Mouse (Mus musculus) macrophage (primary cell): ENCODE results near the gene Stard3nl. TPM values are rescaled to one million over a fixed set of nuclear protein-coding genes. Genes with fewer than 3 reads are reported as not detected.

ENCODE experiments used
- H3K27ac ChIP-seq: fragments of 350-480 bp; formaldehyde crosslinking; 2 replicates; pipeline ENCODE4 v1.9.0; 2021
- H3K36me3 ChIP-seq: fragments of 350-480 bp; formaldehyde crosslinking; 2 replicates; pipeline ENCODE4 v1.9.0; 2021; ENCODE audit errors: inconsistent target
- H3K4me3 ChIP-seq: fragments of 350-480 bp; formaldehyde crosslinking; 2 replicates; pipeline ENCODE4 v1.9.0; 2021; ENCODE audit errors: inconsistent target
- H3K79me2 ChIP-seq: fragments of 350-480 bp; formaldehyde crosslinking; 2 replicates; pipeline ENCODE4 v1.9.0; 2021; ENCODE audit errors: inconsistent target
- WGBS: methylation state at CpG from one replicate; pipeline ENCODE4 v1.1.7; 2026; ENCODE audit warnings: inconsistent platforms; ENCODE audit not compliant: missing documents; 5-methylcytosine and 5-hydroxymethylcytosine counted together
- polyA plus RNA-seq: library from polyadenylated mRNA; stranded (reverse); fragments of 250-400 nt; gene quantifications from 3 replicates; pipeline ENCODE4 v1.2.4, GENCODE M21; 2018; ENCODE audit warnings: inconsistent platforms

Gene Stard3nl
- polyA plus RNA-seq, 1 experiment from 2014 or later = 27.8 TPM

DNA sequence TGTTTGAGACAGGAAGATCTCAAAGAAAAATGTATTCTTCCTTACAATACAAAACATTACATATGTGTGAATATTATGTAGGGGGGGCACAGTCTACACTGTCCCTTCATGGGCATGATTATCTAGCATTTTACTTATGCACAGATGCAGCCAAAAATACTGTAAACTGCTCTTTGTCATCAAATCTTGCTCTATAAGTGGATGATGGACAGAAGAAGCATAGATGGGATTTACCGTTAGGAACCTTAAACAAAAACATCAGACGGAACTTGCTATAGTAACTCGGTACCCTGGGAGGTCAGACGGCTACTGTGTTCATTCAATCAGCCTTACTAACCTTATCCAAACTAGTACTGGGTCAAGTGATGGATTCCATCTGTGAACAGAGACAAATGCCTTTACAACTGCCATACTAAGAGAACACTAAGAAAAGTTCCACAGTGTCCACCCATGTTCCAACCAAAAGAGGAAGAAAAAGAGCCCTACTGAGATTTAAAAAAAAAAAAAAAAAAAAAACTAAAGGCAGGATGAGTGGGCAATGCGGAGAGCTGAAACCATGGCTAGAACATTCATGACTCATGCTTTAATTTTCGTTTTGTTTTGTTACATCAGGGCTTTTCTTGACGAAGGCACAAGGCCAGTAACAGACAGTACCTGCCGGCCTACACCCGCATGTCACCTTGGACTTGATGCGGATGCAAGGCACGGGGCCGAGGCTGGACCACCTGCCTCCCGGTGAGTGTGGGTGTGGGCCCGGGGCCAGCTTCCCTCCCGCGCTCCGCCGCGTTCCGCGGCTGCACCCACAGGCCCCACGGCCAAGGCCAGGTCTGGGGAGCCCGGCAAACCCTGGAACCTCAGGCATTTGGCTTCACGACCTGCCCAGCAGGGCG is 552 bp downstream of the Stard3nl start:
- Histone ChIP-seq H3K27ac (peak overlapping the region; percentile 65), H3K36me3 (no peaks in the 10 kb centered on the region; the same call in 1 of the 2 replicates), H3K79me2 (peaks cover 50% of the 10 kb centered on the region), H3K4me3 (peak overlapping the region; percentile 61)
- WGBS = 3% methylated on average over 25 of the region's 25 CpGs

DNA sequence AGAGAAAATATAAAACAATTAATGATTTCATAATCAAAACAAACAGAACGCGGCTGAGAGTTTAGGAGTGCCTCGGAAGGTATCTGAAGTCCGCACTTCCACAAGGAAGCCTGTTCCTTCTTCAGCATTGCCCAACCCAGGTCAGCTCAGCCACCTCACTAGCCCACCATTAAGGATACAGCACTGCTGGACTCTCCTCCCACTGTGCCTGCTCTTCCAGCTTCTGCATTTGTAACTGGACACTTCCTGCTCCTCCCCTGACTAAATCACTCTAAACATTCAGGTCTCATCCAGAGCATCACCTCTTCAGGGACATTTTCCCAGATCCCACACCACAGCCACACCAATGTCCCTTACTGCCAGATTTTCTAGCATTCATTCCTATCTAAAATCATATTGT is 1.4 kb downstream of the Stard3nl start:
- Histone ChIP-seq H3K79me2 (peaks cover 59% of the 10 kb centered on the region), H3K4me3 (peak overlapping the region; percentile 61)
- WGBS = 67% methylated on average over 4 of the region's 4 CpGs

DNA sequence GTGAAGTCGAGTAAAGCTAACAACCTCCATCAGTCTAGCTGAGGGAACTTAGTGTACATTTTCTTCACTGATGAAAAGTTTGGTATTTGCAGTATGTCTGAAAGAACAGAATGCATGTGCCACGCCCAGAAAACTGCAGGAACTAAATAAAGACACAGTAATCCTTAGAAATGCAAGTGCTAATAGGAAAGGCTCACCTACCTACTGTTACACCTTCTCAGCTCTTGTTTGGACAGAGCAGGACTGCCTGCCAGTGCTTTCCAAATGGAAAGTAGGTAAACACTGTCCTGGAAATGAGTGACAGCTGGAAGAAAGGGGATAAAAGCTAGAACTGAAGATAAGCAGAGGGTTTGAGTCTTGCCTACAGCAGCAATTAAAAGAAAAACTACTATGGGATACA is 1.9 kb downstream of the Stard3nl start:
- no peaks in the 10 kb centered on the region; the same call in 1 of the 2 replicates for H3K36me3 ChIP-seq
- peak overlapping the region; percentile 61; the same call in 1 of the 2 replicates for H3K4me3 ChIP-seq
- no peak overlapping the region for H3K27ac ChIP-seq
- 83% methylated on average over 2 of the region's 2 CpGs for WGBS
- H3K79me2 ChIP-seq = peaks cover 63% of the 10 kb centered on the region

More for the DNA sequence above, 1.4 kb downstream of the Stard3nl start:
- H3K36me3 ChIP-seq = no peaks in the 10 kb centered on the region; the same call in 1 of the 2 replicates
- H3K27ac ChIP-seq = peak overlapping the region; percentile 65; the same call in 1 of the 2 replicates

DNA sequence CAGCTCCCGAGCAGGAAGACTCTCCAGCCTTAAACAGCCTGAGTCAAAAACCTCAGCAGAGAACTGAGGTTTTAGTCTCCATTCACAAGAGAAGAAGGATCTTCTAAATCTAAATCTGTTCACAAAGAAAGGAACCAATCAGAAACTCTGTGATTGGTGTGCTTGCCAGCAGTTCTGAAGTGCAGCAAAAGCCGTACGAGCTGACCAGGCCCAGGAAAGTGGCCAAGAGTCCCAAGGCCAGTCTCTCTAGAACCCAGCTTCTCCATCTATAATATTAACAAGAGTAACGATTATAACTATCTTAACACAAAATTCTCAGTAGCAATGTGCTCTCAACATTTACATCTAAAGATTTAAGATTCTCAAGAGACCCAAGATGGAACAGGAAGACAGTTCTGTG is 4.0 kb downstream of the Stard3nl start:
- H3K79me2 ChIP-seq = peaks cover 84% of the 10 kb centered on the region
- WGBS = 96% methylated on average over 4 of the region's 4 CpGs
- H3K36me3 ChIP-seq = peaks cover 2% of the 10 kb centered on the region; the same call in 1 of the 2 replicates
- no peak overlapping the region for H3K4me3 ChIP-seq
- H3K27ac ChIP-seq = no peak overlapping the region

DNA sequence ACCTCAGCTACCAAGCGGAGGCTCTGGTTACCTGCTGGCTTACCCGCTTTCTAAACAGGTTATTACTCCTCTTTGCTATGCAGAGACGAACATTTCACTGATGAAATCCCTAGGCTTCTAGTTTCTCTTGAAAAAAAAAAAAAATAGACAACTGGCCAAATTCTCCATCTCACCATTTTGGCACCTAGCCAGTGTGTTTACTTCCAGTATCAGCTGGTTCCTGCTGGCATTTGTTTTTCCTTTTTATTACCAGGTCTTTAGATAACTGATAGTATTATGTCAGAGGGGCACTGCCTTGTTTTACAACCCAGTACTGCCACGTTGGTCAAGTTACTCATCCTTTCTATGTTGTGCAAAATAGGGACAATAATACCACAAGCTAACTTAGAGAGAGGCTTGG is 5.3 kb downstream of the Stard3nl start:
- Histone ChIP-seq H3K4me3 (no peak overlapping the region), H3K36me3 (peaks cover 5% of the 10 kb centered on the region; the same call in 1 of the 2 replicates), H3K79me2 (peaks cover 97% of the 10 kb centered on the region), H3K27ac (no peak overlapping the region)
- 96% methylated on average over 4 of the region's 4 CpGs for WGBS

DNA sequence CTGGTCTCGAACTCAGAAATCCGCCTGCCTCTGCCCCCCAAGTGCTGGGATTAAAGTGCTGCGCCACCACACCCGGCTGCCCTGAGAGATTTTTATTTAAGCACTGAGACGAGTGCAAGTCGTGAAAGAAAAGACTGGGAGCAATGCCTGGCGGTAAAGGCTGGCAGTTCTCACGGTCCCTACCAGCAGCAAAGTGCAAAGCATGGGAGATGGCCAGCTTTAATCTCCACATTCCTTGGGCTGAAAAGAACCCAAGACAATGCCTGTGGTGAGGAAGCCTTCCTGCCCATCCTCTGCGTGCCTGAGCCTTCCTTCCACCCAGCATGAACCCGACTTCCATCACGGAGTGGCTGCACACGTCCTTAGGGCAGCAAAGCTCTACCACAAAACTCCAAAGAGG is 5.7 kb downstream of the Stard3nl start:
- no peak overlapping the region for H3K27ac ChIP-seq
- peaks cover 5% of the 10 kb centered on the region; the same call in 1 of the 2 replicates for H3K36me3 ChIP-seq
- WGBS = 96% methylated on average over 12 of the region's 12 CpGs
- H3K79me2 ChIP-seq = peaks cover 99% of the 10 kb centered on the region
- H3K4me3 ChIP-seq = no peak overlapping the region

DNA sequence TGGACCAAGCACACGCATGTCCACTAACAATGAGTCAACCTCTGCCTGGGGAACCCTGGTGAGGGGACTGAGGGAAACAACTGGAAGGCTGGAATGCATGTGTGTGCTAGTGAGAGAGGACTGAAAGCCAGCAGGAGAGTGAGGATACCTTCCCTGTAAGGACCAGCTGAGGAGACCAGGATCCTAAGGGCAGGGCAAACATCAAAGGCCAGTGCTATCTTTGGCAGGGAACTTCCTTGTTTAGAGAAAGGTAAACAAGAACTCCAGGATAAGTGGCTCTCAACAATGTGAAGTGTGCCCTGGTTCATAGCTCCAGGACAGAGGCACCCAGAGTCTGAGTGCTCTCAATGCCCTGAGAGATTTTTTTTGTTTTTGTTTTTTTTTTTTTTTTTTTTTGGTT is 6.2 kb downstream of the Stard3nl start:
- H3K79me2 ChIP-seq = peaks cover 99% of the 10 kb centered on the region
- peaks cover 5% of the 10 kb centered on the region; the same call in 1 of the 2 replicates for H3K36me3 ChIP-seq
- WGBS = 100% methylated on average over 1 of the region's 1 CpGs
- H3K4me3 ChIP-seq = no peak overlapping the region
- no peak overlapping the region for H3K27ac ChIP-seq

DNA sequence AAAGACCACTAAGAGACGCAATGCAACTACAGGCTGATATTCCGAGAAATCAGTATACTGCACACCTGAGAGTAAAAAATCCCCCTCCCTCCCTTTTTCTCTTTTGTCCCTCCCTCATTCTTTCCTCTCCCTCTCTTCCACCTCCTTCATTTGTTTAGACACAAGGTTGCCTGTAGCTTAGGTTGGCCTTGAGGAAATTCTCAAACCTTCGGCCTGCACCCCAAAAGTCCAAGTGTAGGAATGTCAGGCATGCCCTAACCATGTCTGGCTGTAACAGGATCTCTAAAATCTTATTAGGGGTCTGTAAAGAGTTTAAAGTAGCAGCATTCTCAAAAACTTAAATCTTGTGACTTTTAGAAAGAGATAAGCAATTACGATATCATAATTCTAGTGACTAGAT is 10.4 kb downstream of the Stard3nl start:
- no peak overlapping the region for H3K4me3 ChIP-seq
- H3K27ac ChIP-seq = no peak overlapping the region
- WGBS = 91% methylated on average over 4 of the region's 4 CpGs
- peaks cover 12% of the 10 kb centered on the region; the same call in 1 of the 2 replicates for H3K36me3 ChIP-seq
- peaks cover 99% of the 10 kb centered on the region for H3K79me2 ChIP-seq

DNA sequence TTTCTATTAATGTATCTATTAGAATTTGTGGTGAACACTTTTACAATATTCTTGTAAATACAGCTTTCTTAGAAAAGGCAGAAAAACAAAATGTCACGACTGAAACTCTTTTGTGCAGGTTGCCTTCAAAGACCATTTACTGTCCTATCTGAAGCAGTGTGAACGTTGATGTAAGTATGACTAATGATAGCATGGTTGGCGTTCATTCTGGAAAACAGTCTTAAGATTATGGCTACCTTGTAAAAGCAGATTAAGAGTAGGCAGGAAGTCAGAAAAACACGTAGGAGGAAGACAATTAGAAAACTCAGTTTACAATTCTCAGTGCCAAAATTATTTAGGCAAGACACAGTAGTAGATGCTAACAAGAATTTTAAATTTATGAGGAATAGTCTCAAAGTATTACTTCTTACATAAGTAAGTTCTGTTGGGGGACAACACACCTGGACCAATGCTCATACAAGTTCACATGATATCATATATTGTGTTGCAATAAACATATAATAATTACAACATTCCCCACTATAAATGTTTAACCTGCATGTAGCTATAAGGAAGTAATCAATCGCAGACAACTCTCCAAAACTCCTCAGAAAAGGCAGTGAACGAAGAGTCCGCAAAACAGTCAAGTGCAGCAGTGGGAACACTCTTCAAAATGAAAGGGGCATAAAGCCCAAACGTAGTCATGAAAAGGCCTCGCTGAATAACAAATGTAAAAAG is 14.3 kb downstream of the Stard3nl start:
- Histone ChIP-seq H3K36me3 (peaks cover 11% of the 10 kb centered on the region; the same call in 1 of the 2 replicates), H3K4me3 (no peak overlapping the region), H3K27ac (no peak overlapping the region), H3K79me2 (peaks cover 88% of the 10 kb centered on the region)
- WGBS = 96% methylated on average over 9 of the region's 9 CpGs

DNA sequence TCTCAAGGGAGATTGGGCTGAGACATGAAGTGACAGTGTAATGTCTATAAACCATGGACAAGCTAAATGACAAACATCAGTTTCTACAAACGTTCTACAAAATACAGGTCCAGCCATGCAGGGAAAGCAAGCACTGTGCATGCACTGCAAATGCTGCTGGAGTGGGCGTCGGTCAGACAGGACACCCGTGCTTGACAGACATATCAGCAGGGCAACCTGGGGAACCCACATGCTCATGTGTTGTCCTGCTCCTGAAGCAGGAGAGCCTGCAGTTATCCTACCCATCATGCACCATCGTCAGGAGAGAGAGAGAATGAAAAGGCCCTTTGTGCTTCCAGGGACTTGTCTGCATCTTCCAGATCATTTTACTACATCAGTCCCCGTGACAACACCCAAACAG is 16.3 kb downstream of the Stard3nl start:
- Histone ChIP-seq H3K4me3 (no peak overlapping the region), H3K79me2 (peaks cover 69% of the 10 kb centered on the region), H3K27ac (no peak overlapping the region), H3K36me3 (peaks cover 24% of the 10 kb centered on the region)
- WGBS = 93% methylated on average over 6 of the region's 6 CpGs

DNA sequence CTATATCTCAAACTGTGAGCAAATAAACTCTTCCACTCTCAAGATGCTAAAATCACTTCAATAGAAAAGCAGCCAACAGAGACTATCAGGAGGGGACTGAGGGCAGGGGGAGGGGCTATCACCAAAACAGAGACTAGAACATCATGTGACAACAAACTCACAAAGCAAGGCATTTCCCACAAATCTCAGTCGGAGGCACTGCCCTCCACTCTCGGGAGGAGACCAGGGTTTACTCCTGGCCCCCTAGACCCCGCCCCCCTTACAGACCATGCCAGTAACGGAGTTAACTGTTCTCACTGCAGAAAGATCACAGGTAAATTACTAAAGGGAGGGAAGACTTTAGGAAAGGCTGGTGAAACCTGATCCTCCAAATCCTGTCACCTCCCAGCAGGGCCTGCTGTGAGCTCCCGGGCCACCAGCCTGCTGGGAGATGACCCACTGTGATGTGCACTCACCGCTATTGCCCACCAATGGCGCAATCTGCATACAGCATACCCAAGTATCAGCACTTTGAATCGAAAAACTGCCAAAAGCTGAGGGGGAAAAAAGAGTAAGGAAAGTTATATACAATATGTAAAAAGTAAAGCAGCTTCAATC is 23.4 kb downstream of the Stard3nl start:
- no peak overlapping the region for H3K4me3 ChIP-seq
- no peak overlapping the region for H3K27ac ChIP-seq
- peaks cover 76% of the 10 kb centered on the region for H3K36me3 ChIP-seq
- peaks cover 6% of the 10 kb centered on the region; the same call in 1 of the 2 replicates for H3K79me2 ChIP-seq
- WGBS = 88% methylated on average over 7 of the region's 8 CpGs

DNA sequence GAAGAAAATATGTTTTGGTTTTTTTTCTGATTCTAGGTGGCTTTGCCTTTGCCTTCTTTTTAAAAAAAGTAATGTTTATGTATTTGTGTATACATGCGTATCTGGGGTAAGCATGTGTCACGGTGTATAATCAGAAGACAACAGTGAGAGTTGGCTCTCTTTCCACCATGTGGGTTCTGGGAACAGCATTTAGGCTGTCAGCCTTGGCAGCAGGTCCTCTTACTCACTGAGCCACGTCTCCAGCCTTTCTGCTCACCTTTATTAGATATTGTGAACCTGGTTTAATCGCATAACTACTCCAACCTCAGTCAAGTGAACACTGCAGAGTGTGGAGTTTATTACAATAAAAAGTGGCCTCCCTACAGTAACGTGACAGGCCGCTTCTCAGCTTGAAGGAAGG is 26.8 kb downstream of the Stard3nl start:
- H3K27ac ChIP-seq = no peak overlapping the region
- H3K79me2 ChIP-seq = no peaks in the 10 kb centered on the region
- WGBS = 92% methylated on average over 6 of the region's 6 CpGs
- H3K36me3 ChIP-seq = peaks cover 71% of the 10 kb centered on the region
- H3K4me3 ChIP-seq = no peak overlapping the region

DNA sequence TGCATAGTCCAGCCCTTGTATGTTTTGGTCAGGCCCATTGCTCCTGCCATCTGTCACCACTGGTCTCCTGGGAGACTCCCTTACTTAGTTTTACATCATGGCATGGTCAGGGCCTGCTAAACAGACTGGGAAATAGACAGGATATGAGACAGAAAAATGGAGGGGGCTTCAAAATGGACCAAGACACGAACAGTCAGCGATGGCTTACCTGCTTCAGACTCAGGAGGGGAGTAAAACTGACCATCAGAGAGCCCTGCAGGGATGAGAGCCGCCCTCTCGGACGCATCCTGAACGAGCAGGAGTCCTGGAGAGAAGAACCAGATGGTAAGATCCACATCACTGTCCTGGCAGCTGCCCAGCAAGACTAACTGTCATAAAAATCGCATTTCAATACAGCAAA is 28.1 kb downstream of the Stard3nl start:
- Histone ChIP-seq H3K79me2 (no peaks in the 10 kb centered on the region), H3K36me3 (peaks cover 75% of the 10 kb centered on the region), H3K27ac (no peak overlapping the region), H3K4me3 (no peak overlapping the region)
- WGBS = 96% methylated on average over 7 of the region's 7 CpGs

DNA sequence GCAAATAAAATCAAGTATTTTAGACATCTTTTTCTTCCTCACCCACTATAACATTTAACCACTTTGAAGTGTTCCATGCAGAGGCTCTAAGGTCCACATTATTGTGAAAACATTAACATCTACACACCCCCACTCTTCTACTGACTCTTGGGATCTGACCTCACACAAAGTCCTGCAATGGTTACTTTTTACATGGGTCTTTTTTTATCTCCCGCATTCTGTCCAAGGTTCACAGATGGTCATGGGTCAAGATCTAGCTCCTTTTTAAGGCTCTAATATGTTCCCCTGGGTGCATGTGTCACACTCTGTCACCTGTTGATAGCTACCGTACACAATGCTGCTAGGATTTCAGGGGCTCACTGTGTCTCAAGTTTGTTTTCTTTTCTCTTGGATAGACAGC is 28.7 kb downstream of the Stard3nl start:
- peaks cover 72% of the 10 kb centered on the region for H3K36me3 ChIP-seq
- H3K27ac ChIP-seq = no peak overlapping the region
- 88% methylated on average over 2 of the region's 2 CpGs for WGBS
- H3K4me3 ChIP-seq = no peak overlapping the region
- H3K79me2 ChIP-seq = no peaks in the 10 kb centered on the region
